Mouse (Mus musculus) stomach, postnatal 0 days (tissue): Measurements from ENCODE around the gene 4930523C07Rik. TPM values are rescaled to one million over a fixed set of nuclear protein-coding genes. Genes with fewer than 3 reads are reported as not detected.

Experiments
- ATAC-seq: fragments of 200-750 bp; cut with Nextera tagmentation; 2 replicates; pipeline ENCODE4 v1.8.0; 2017; ENCODE audit not compliant: low FRiP score, low TSS enrichment
- DNase-seq: peaks from one replicate; pipeline ENCODE4 v3.0.0-alpha.2; 2016; ENCODE audit warnings: low spot score
- H3K27ac ChIP-seq: fragments of 300-500 bp; sonication (generic); replicated peaks from 2 replicates; pipeline ENCODE4 v1.5.1; 2014; ENCODE audit warnings: mild to moderate bottlenecking, control low read depth
- H3K27me3 ChIP-seq: fragments of 300-500 bp; sonication (generic); 2 replicates; pipeline ENCODE4 v1.6.1; 2014; ENCODE audit warnings: low read length; ENCODE audit not compliant: control insufficient read depth, insufficient read depth
- H3K36me3 ChIP-seq: fragments of 300-500 bp; sonication (generic); 2 replicates; pipeline ENCODE4 v1.6.1; 2014; ENCODE audit warnings: low read length, mixed read lengths; ENCODE audit not compliant: control insufficient read depth, insufficient read depth
- H3K4me1 ChIP-seq: fragments of 300-500 bp; sonication (generic); replicated peaks from 2 replicates; pipeline ENCODE4 v1.6.1; 2014; ENCODE audit warnings: antibody characterized with exemption; ENCODE audit not compliant: control insufficient read depth, insufficient read depth
- H3K4me2 ChIP-seq: fragments of 300-500 bp; sonication (generic); replicated peaks from 2 replicates; pipeline ENCODE4 v1.6.1; 2014; ENCODE audit warnings: low read depth, mild to moderate bottlenecking, control low read depth, moderate library complexity
- H3K4me3 ChIP-seq: fragments of 300-500 bp; sonication (generic); 2 replicates; pipeline ENCODE4 v1.5.1; 2014; ENCODE audit warnings: low read depth, low read length, control low read depth
- H3K9ac ChIP-seq: fragments of 300-500 bp; sonication (generic); 2 replicates; pipeline ENCODE4 v1.6.1; 2014; ENCODE audit warnings: mild to moderate bottlenecking, low read length, control low read depth, mixed read lengths
- H3K9me3 ChIP-seq: fragments of 300-500 bp; sonication (generic); 2 replicates; pipeline ENCODE4 v1.6.1; 2016; ENCODE audit warnings: low read length; ENCODE audit not compliant: control insufficient read depth
- CTCF ChIP-seq: IDR thresholded peaks from 2 replicates; pipeline ENCODE4 v1.5.1; 2016; ENCODE audit warnings: antibody characterized with exemption, low read depth, mild to moderate bottlenecking, moderate library complexity
- EP300 ChIP-seq: optimal IDR thresholded peaks from 2 replicates; pipeline ENCODE3; 2016; ENCODE audit warnings: antibody characterized with exemption
- WGBS: fragments of 180-500 bp; shearing (Covaris S2); extraction: QIAGEN DNeasy Blood & Tissue Kit; methylation state at CpG from one replicate; pipeline ENCODE4 v1.1.7; 2014; 5-methylcytosine and 5-hydroxymethylcytosine counted together
- polyA plus RNA-seq: library from polyadenylated mRNA; unstranded; fragments of >200 nt; fragmentation: Nextera tagmentation; extraction: Ambion mirVana; gene quantifications from 2 replicates; pipeline ENCODE4 v1.2.1, GENCODE M21; 2015

Gene 4930523C07Rik
- polyA plus RNA-seq, 1 experiment from 2014 or later, result 37.7 TPM

- TF ChIP-seq EP300, result no peak
- peak; percentile 78 for TF ChIP-seq CTCF
- H3K4me2 ChIP-seq, result no peak overlapping the region
- H3K27me3 ChIP-seq, result no peaks in the 10 kb centered on the region
- H3K4me3 ChIP-seq, result no peak overlapping the region
- ATAC-seq, result no peak
- no peaks in the 10 kb centered on the region for H3K36me3 ChIP-seq
- WGBS, result 86% methylated on average over 5 of the region's 5 CpGs
- H3K27ac ChIP-seq, result no peak overlapping the region
- peak; percentile 39 for DNase-seq
- no peaks in the 10 kb centered on the region for H3K4me1 ChIP-seq
- H3K9me3 ChIP-seq, result no peaks in the 10 kb centered on the region
- no peak overlapping the region for H3K9ac ChIP-seq
These were observed 55.6 kb downstream of the 4930523C07Rik start for GRCm38 (mm10) chr1:160099659-160100302.

DNA sequence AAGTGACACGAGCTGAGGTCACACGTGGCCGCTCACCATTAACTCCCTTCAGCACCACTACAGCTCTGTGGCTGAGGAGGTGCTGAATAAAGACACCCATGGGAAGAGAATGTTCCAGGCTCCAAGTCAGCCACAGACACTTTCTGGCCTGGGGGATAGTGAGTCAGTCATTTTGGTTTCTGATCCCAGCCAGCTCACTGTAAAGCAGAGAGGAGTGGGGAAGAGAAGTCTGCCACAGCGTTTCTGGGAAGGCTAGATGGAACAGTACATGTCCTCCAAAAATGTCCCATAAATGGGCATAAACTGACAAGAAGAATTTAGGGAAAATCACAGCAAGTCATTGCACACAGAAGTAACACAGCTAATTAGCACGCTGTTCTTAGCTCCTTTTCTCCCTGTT is 56.8 kb downstream of the 4930523C07Rik start:
- no peak overlapping the region for H3K9ac ChIP-seq
- no peaks in the 10 kb centered on the region for H3K9me3 ChIP-seq
- TF ChIP-seq EP300, result no peak
- no peaks in the 10 kb centered on the region for H3K27me3 ChIP-seq
- H3K4me3 ChIP-seq, result no peak overlapping the region
- DNase-seq, result no peak
- no peaks in the 10 kb centered on the region for H3K36me3 ChIP-seq
- 66% methylated on average over 5 of the region's 5 CpGs for WGBS
- H3K27ac ChIP-seq, result peak overlapping the region; percentile 49; the same call in 1 of the 2 replicates
- no peak overlapping the region for H3K4me2 ChIP-seq
- H3K4me1 ChIP-seq, result no peaks in the 10 kb centered on the region
- ATAC-seq, result no peak

- Histone ChIP-seq H3K36me3 (no peaks in the 10 kb centered on the region), H3K4me2 (no peak overlapping the region), H3K9ac (no peak overlapping the region), H3K27me3 (no peaks in the 10 kb centered on the region), H3K27ac (0 out of 2 replicates have a peak overlapping the region, but pooled peaks have one; percentile 18), H3K4me3 (no peak overlapping the region), H3K9me3 (no peaks in the 10 kb centered on the region), H3K4me1 (no peaks in the 10 kb centered on the region)
- TF ChIP-seq CTCF, result no peak
- TF ChIP-seq EP300, result no peak
- DNase-seq (peak; percentile 53), ATAC-seq (peak; percentile 81)
- 66% methylated on average over 5 of the region's 5 CpGs for WGBS
These were observed 61.2 kb downstream of the 4930523C07Rik start for GRCm38 (mm10) chr1:160105426-160105825.

DNA sequence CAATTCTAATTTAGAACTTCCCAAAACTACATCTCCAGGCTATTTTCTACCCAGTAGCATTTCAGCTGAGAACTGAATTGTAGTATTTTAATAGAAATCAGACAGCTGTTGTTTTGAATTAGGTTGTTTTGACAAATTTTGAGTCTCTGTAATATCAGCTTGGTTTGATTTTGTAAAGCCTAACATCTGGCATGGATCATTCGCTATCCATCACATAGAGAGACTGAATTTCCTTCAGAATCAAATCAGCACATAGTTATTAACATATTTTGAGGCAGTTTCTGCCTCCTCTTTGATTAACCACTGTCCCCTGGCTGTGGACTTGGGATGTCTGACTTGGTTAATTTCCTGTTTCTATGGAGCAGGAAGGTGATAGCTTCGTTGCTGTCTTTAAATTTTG is 64.4 kb downstream of the 4930523C07Rik start:
- TF ChIP-seq CTCF (no peak), EP300 (no peak)
- no peak overlapping the region for H3K4me2 ChIP-seq

GRCm38 (mm10) chr1:160123957-160124356 is 79.8 kb downstream of the 4930523C07Rik start:
- DNase-seq (no peak), ATAC-seq (peak; percentile 89)
- Histone ChIP-seq H3K27ac (no peak overlapping the region), H3K4me1 (no peaks in the 10 kb centered on the region), H3K4me2 (no peak overlapping the region), H3K9ac (no peak overlapping the region), H3K36me3 (no peaks in the 10 kb centered on the region), H3K9me3 (no peaks in the 10 kb centered on the region), H3K4me3 (no peak overlapping the region), H3K27me3 (no peaks in the 10 kb centered on the region)
- TF ChIP-seq CTCF, result no peak
- TF ChIP-seq EP300, result no peak
- WGBS, result 55% methylated on average over 2 of the region's 2 CpGs

More for the DNA sequence above, 64.4 kb downstream of the 4930523C07Rik start:
- WGBS, result 78% methylated on average over 2 of the region's 2 CpGs
- H3K4me1 ChIP-seq, result no peaks in the 10 kb centered on the region
- H3K27ac ChIP-seq, result no peak overlapping the region
- H3K9ac ChIP-seq, result no peak overlapping the region
- no peaks in the 10 kb centered on the region for H3K36me3 ChIP-seq
- no peaks in the 10 kb centered on the region for H3K9me3 ChIP-seq
- ATAC-seq, result no peak
- no peak overlapping the region for H3K4me3 ChIP-seq
- no peaks in the 10 kb centered on the region for H3K27me3 ChIP-seq
- DNase-seq, result no peak

Other genes with a start within 250 kb of the 4930523C07Rik start
- gene Tnn, start 109.2 kb downstream of the 4930523C07Rik start, polyA plus RNA-seq, result 3.7 and 4.0 TPM in 2 replicates
- 248 and 259 TPM in 2 replicates for gene Mrps14, start 150.8 kb downstream of the 4930523C07Rik start, polyA plus RNA-seq
- gene Cacybp, start 168.5 kb downstream of the 4930523C07Rik start, polyA plus RNA-seq, result 106 and 119 TPM in 2 replicates